Comparison of ENCODE assay signal across 8 mouse cellular contexts in the genomic region with DNA sequence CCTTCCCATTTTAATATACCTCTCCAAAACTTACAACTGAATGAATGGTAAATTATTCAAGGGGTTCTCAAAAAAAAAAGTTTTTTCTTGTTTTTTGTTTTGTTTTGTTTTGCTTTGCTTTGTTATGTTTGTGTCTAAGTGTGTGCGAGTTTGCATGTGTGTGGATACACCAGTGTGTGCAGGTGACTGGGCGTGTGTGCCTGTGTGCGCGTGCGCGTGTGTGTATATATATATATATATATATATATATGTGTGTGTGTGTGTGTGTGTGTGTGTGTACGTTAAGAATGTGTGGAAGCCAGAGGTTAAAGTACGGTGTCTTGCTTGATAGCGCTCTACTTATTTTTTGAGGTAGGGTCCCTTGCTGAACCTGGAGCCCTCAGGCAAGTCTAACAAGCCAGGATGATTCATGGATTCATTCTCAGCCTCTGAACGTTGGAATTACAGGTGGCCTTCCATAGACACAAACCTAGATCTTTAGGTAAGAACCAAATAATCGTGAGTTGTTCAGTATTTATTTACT. TPM values are rescaled to one million over a fixed set of nuclear protein-coding genes. Genes with fewer than 3 reads are reported as not detected.
DNase-seq lines count a peak whose midpoint lies in the region; ATAC-seq and TF ChIP-seq lines count a peak whose summit lies in the region.

No protein-coding gene starts in this region.

- H3K9ac ChIP-seq in lung, embryonic 14.5 days = peak overlapping the region; percentile 85
- peak overlapping the region; percentile 81 for H3K9ac ChIP-seq in liver, embryonic 11.5 days (ENCODE audit: low read depth, low read length)

- 35% methylated on average over 11 of the region's 11 CpGs for WGBS in cerebellum, adult 2 months
- WGBS in lung, embryonic 14.5 days = 49% methylated on average over 11 of the region's 11 CpGs
- 71% methylated on average over 11 of the region's 11 CpGs for WGBS in forebrain, embryonic 10.5 days
- WGBS in liver, embryonic 11.5 days = 66% methylated on average over 11 of the region's 11 CpGs
- 50% methylated on average over 11 of the region's 11 CpGs for WGBS in olfactory bulb, adult 2 months

- TF ChIP-seq CTCF in cerebellum, adult 2 months (IDR thresholded peaks at IDR 0.05; ENCODE audit: borderline replicate concordance, insufficient read depth, low read depth, low read length) = no peak
- no peak for TF ChIP-seq CTCF in lung, embryonic 14.5 days (IDR thresholded peaks at IDR 0.05; ENCODE audit: low read depth)
- no peak for TF ChIP-seq CTCF in olfactory bulb, adult 2 months (IDR thresholded peaks at IDR 0.05; ENCODE audit: insufficient read depth, low read depth, low read length)

- H3K27ac ChIP-seq in cerebellum, adult 2 months (ENCODE audit: insufficient read depth, low read length) = no peak overlapping the region
- H3K27ac ChIP-seq in lung, embryonic 14.5 days (ENCODE audit: low read depth) = no peak overlapping the region
- peak overlapping the region; percentile 93 for H3K27ac ChIP-seq in forebrain, embryonic 10.5 days
- H3K27ac ChIP-seq in liver, embryonic 11.5 days (ENCODE audit: low read depth, low read length) = no peak overlapping the region
- H3K27ac ChIP-seq in olfactory bulb, adult 2 months (ENCODE audit: insufficient read depth, low read depth, low read length) = no peak overlapping the region

- peak in 1 of 2 experiments; percentile 21 for DNase-seq in cerebellum, adult 2 months
- no peak for DNase-seq in lung, embryonic 14.5 days
- no peak for DNase-seq in lung, postnatal 4 days
- no peak for DNase-seq in forebrain, embryonic 10.5 days (ENCODE audit: extremely low spot score, low spot score)
- no peak for DNase-seq in liver, embryonic 11.5 days (ENCODE audit: low spot score)
- no peak for DNase-seq in spleen, adult 12 weeks (ENCODE audit: low spot score)

- H3K36me3 ChIP-seq in lung, embryonic 14.5 days (ENCODE audit: insufficient read depth) = peaks cover 6% of the 10 kb centered on the region
- H3K36me3 ChIP-seq in forebrain, embryonic 10.5 days (replicated peaks) = peaks cover 21% of the 10 kb centered on the region
- peaks cover 3% of the 10 kb centered on the region; the same call in 1 of the 2 replicates for H3K36me3 ChIP-seq in liver, embryonic 11.5 days (ENCODE audit: control insufficient read depth, insufficient read depth, low read length)

- TF ChIP-seq POLR2A in cerebellum, adult 2 months (IDR thresholded peaks at IDR 0.05; ENCODE audit: borderline replicate concordance, insufficient read depth, low read length) = no peak
- TF ChIP-seq POLR2A in olfactory bulb, adult 2 months (IDR thresholded peaks at IDR 0.05; ENCODE audit: insufficient read depth, low read depth, low read length) = no peak

- H3K4me2 ChIP-seq in lung, embryonic 14.5 days = peak overlapping the region; percentile 70
- peak overlapping the region; percentile 61 for H3K4me2 ChIP-seq in liver, embryonic 11.5 days

- H3K4me1 ChIP-seq in cerebellum, adult 2 months (ENCODE audit: control insufficient read depth, insufficient read depth, low read length) = no peaks in the 10 kb centered on the region
- no peaks in the 10 kb centered on the region for H3K4me1 ChIP-seq in lung, embryonic 14.5 days (ENCODE audit: insufficient read depth)
- peaks cover 12% of the 10 kb centered on the region for H3K4me1 ChIP-seq in forebrain, embryonic 10.5 days
- H3K4me1 ChIP-seq in liver, embryonic 11.5 days (replicated peaks; ENCODE audit: control insufficient read depth, insufficient read depth, low read length) = no peaks in the 10 kb centered on the region
- no peaks in the 10 kb centered on the region for H3K4me1 ChIP-seq in olfactory bulb, adult 2 months (ENCODE audit: control insufficient read depth, insufficient read depth, low read length)

- ATAC-seq in cerebellum, adult (ENCODE audit: insufficient number of reproducible peaks, low FRiP score, low TSS enrichment) = no peak
- ATAC-seq in lung, embryonic 14.5 days (ENCODE audit: insufficient read depth) = peak; percentile 51
- ATAC-seq in liver, embryonic 11.5 days (replicated peaks; ENCODE audit: low FRiP score) = peak; percentile 26; the same call in 1 of the 2 replicates

- H3K4me3 ChIP-seq in cerebellum, adult 2 months (replicated peaks; ENCODE audit: insufficient read depth, low read depth, low read length) = peak overlapping the region; percentile 70
- H3K4me3 ChIP-seq in lung, embryonic 14.5 days (ENCODE audit: low read depth, low read length) = peak overlapping the region; percentile 81
- peak overlapping the region; percentile 83 for H3K4me3 ChIP-seq in forebrain, embryonic 10.5 days
- peak overlapping the region; percentile 79 for H3K4me3 ChIP-seq in liver, embryonic 11.5 days (ENCODE audit: low read depth, low read length)
- H3K4me3 ChIP-seq in olfactory bulb, adult 2 months (ENCODE audit: insufficient read depth, low read depth, low read length) = peak overlapping the region; percentile 93

- H3K27me3 ChIP-seq in cerebellum, adult 2 months (ENCODE audit: control insufficient read depth, insufficient read depth, low read length) = no peaks in the 10 kb centered on the region
- H3K27me3 ChIP-seq in lung, embryonic 14.5 days (ENCODE audit: insufficient read depth, low read length) = no peaks in the 10 kb centered on the region
- no peaks in the 10 kb centered on the region for H3K27me3 ChIP-seq in forebrain, embryonic 10.5 days (ENCODE audit: poor library complexity, severe bottlenecking)
- H3K27me3 ChIP-seq in liver, embryonic 11.5 days (replicated peaks; ENCODE audit: control insufficient read depth, insufficient read depth, low read length) = no peaks in the 10 kb centered on the region

- no peaks in the 10 kb centered on the region for H3K9me3 ChIP-seq in lung, embryonic 14.5 days (ENCODE audit: low read depth, low read length)
- H3K9me3 ChIP-seq in forebrain, embryonic 10.5 days = no peaks in the 10 kb centered on the region
- H3K9me3 ChIP-seq in liver, embryonic 11.5 days (ENCODE audit: control insufficient read depth, low read length) = no peaks in the 10 kb centered on the region

RNA-seq across cellular contexts. Expression of a gene that starts 0.6 kb away (rescaled TPM):
- 18.9 and 20.2 TPM in 2 replicates for polyA plus RNA-seq in cerebellum, adult 2 months (2012; rRNA removed)
- 42.0 and 43.2 TPM in 2 replicates for polyA plus RNA-seq in lung, embryonic 14.5 days (2014; fragmentation: Nextera tagmentation; extraction: Ambion mirVana)
- 42.9 and 49.6 TPM in 2 replicates for polyA plus RNA-seq in forebrain, embryonic 10.5 days (2016; fragmentation: Nextera tagmentation; extraction: Ambion mirVana)
- 60.4 and 72.3 TPM in 2 replicates for polyA plus RNA-seq in liver, embryonic 11.5 days (2014; fragmentation: Nextera tagmentation; extraction: Ambion mirVana)
- polyA plus RNA-seq in olfactory bulb, adult 2 months (2012; ENCODE audit: insufficient read depth, insufficient read length, low replicate concordance, missing spikeins) = not detected in 2 replicates

RNA-seq across cellular contexts. Expression of a gene that starts 42.8 kb away (rescaled TPM):
- 21.5 and 22.8 TPM in 2 replicates for polyA plus RNA-seq in cerebellum, adult 2 months (2012; rRNA removed)
- polyA plus RNA-seq in lung, embryonic 14.5 days (2014; fragmentation: Nextera tagmentation; extraction: Ambion mirVana) = 80.7 and 84.6 TPM in 2 replicates
- 98.6 and 102 TPM in 2 replicates for polyA plus RNA-seq in forebrain, embryonic 10.5 days (2016; fragmentation: Nextera tagmentation; extraction: Ambion mirVana)
- 74.1 and 78.8 TPM in 2 replicates for polyA plus RNA-seq in liver, embryonic 11.5 days (2014; fragmentation: Nextera tagmentation; extraction: Ambion mirVana)
- polyA plus RNA-seq in olfactory bulb, adult 2 months (2012; ENCODE audit: insufficient read depth, insufficient read length, low replicate concordance, missing spikeins) = not detected in 2 replicates

Comparison
In these comparisons a context has a peak if more than half of its experiments do, and no peak if none do; other contexts are left out.
1. RNA of a gene that starts 0.6 kb away (polyA plus RNA-seq): 60.4 to 72.3 TPM in liver, embryonic 11.5 days, 42.9 to 49.6 TPM in forebrain, embryonic 10.5 days, 42.0 to 43.2 TPM in lung, embryonic 14.5 days and 18.9 to 20.2 TPM in cerebellum, adult 2 months; not detected in olfactory bulb, adult 2 months; every median in the first group is over 10 times any median in the second.
2. Peak in every context shown above with its lines, with median percentiles within 50 percentile points of each other: H3K4me3 ChIP-seq.